Mouse (Mus musculus): ENCODE measurements at regions not wholly inside any gene's neighbourhood (a gene's known extent, or its start where the extent isn't known, plus 50 kb on each side); places are given as distances from the start of the nearest gene placed in this dataset.

DNA sequence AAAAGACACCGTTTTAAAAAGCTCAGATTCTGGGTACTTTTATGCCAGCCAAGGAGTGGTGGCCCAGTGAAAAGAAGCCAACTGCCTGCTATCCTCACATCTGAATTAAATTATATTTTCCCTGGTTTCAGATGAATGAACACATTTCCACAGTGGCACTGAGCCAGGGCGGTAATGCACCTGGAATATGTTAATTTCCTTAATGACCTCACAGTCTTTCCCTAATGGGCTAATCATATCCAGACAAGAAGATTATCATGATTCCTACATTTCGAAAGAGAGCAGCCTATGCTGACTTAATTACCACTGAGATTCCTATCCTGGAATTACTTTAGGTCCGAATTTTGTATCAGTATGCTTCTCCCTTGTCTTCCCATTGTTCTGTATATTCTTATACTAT is 454.3 kb upstream of the Intu start:
- no peak for DNase-seq

DNA sequence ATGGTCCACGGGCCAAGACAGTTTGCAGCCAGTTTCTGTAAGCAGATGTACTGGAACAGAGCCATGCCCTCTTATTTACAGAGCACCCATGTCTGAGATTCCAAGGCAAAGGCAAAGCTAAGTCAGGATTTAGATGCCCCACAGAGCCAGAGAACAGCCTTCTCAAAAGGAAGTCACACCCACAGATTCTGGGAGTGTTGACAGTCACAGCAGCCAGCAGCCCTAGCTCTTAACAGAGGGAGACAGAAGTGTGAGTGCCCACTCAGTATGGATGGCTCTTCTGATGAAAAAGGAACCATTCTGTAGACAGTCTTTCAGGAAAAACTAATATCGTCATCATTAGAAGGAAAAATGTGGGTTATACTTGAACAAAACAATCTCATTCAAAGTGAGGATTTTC is 446.0 kb upstream of the Intu start:
- DNase-seq = no peak

DNA sequence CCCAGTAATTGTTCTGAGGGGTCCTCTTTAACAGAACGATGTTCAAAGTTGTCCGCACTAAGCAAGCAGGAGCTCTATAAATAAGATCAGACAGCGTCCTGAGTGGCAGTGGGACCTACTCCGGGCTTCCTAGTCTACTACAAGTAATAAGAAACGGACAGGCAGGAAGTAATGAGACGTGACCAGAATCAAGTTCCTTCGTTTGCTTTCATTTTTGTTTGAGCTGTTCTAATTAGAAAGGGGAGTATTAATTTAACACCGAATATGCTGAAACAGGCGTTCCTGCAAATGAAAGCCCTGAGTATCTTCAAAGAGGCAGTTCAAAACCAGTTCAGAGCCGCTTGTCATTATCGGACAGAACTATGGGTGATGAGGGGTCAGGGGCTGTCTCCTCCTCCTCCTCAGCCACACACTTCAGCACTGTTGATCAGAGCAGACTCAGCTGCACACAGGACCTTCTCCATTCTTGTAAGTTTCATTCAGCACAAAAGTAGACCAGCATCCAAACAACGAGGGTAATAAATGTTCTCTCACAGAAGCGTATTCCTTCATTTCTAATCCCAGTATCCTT is 439.2 kb upstream of the Intu start:
- no peak for DNase-seq

DNA sequence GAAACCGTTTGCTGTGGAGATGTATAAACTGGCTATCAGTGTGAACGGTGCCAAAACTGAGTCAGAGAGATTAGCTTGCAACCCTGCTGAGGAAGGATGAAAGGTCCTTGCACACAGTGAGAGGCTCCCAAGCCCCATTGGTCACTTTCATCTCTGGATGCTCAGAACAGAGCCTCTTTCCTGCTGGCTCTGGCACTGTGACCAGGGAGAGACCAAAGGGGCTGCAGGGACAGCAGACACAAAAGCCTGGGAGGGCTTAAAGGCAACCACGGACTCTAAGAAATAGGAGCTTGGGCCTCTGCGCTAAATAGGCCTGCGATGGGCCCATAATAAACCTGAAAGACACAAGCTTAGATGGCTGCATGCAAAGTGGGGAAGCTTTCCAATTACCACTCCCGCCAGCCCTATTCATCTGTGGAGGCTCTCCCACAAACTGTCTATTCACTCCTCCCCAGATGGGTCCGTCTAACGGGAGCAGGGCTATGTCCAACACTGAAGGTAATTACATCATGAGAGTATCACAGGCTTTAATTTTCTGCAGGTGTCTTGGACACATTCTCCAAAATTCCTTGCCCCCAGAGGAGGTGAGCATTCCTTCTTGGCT is 438.2 kb upstream of the Intu start:
- DNase-seq = no peak

DNA sequence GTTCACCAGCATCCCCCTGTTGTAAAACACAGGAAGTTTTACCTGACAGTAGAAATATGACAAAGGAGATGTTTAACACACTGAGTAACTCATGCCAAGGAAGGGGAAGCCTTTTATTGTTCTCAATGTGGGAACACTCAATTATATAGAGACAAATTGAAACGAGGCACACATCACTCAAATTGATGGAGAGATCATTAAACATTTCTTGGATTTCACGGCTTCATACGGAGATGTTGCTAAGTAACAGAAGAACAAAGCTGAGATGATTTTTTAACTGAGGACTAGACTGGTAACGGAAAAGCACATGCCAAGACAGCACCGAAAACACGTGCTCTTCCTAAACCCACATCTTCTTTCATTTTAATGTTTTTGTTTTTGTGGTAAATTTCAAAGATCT is 437.0 kb upstream of the Intu start:
- DNase-seq = no peak

DNA sequence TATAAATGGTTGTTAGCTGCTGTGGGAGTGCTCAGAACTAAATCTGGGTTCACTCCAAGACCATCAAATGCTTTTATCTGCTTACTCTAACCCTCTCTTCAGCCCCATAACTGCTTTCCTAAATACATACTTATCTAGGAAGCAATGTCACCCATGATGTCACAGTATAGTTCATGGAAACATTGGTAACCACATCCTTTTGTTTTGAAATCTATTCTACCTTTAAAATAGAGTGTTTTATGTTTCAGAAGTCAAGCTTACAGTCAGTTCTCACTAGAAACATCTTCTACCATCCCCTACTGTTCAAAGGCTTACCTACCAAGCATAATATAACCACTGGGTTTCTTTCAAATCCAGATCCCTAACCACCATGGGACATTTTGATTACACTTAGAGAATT is 436.4 kb upstream of the Intu start:
- no peak for DNase-seq

DNA sequence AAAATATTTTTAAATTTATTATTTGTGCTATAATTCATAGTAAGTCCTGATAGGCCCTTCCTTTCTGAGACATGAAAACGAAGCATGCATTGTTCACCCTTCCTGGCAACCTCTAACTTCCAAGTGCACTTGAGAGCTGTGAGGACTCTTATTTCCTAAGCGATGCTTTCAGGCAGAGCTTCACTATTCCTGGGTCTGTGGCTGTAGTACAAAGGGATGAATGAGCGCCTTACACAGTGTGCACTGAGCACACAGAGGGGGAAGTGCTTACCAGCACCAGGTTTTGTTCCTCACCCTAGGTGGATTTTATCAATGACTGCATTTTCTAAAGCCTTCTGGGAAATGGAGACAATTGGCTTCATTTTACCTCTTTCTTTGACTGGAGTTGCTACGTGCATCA is 428.4 kb upstream of the Intu start:
- DNase-seq = no peak

DNA sequence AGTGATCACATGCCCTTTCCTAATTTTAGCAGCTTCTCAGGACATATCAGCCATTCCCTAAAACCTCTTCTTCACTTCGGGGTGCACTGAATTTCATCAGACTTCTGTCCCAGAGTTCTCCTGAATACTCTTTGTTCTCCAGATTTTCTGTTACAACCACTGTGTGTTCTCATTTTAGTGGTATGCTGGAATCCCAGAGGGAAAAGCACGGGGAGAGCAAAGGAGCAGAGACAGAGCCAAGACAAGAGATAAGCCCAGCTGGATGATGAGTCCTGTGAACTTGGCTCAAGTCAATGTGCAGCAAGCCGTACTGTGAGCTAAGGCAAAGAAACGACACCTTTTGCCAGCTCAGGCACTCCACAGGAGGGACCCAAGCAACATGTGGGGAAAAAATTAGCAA is 416.3 kb upstream of the Intu start:
- DNase-seq = no peak

DNA sequence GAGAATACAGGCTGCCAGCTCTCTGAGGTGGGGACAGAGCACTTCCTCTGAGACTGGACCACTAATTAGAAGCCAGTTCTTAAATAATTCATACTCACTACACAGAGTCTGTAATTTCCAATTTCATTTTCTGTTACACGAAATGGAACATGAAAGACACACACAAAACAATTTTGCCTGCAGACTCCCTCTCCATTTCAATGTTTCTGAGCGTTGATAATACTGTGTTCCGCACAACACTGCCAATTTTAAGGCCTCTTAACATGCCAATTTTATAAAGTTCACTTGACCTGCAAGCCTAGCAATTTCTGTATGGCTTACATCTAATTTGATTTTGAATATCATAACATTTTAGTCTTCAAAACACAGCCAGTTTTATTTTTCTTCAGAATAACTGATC is 412.5 kb upstream of the Intu start:
- no peak for DNase-seq

DNA sequence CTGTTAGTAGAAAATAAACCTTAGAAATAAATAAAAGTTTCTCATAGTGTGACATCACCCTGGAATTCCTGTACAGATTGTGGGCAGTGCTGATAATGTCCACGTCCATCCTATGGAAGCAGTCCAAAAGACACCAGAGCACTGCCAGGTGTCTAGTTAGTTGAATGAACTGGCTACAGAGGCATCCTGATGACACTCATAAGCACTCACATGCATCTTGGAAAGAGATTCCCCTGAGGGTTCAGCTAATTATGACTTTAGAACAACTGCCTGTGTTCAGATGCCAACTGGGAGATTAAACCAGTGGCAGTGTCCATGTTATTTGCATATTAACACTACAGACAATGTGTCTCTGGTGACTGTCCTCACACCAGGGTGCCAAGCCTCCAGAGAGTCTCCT is 411.6 kb upstream of the Intu start:
- no peak for DNase-seq

DNA sequence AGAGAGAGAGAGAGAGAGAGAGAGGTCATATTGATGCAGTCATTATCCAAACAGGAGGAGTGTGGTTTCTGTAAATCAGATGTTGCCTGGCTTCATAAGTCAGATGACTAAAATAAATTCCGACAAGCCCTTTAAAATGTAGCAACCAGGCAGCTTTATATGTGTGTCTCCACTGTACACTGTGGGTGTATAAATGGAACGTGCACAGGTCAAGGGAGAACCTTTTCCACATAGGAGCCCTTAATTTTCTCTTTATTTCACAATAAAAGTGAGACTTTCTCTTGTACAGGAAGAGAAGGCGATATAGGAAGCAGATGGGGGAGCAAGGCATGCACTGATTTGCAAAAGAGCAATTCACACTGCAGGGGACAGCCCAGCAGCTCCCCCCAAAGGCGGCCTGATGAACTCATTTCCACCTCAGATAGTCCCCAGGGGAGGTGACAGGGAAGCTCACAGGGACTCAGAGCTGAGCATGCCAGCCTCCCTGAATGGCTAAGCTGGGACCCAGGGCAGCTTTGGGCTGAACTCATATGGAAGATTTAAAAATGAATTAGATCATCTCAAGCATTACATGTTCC is 410.7 kb upstream of the Intu start:
- DNase-seq = peak; percentile 16

DNA sequence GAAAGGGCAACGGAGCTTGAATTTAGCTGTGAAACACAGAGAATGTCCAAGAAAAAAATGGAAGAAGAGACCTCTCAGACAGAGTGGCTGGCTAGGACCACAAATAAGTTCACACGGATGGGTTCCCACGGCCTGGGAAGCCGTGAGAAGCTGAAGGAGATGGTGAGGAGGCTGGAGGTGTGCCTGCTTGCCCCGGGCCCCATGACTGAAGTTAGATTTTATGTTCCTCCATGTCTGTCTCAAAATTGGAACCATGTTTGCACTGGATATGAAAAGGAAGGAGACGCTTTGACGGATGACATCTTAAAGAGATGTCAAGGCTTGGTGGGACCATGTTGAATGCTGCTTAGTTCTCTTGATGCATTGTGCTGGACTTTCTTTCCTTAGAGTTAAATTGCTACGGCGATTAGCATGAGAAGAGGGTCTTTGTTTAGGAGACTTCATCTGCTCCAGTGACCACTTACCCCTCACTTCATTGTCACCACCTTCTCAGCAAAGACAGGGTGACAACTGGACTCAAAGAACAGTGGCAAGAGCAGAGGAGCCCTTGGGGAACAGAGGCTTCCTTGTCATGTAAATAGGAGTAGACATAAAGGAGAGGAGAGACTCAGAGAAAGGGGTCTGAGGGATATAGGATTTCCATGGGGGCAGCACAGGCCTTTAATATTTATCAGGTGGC is 407.4 kb upstream of the Intu start:
- no peak for DNase-seq

DNA sequence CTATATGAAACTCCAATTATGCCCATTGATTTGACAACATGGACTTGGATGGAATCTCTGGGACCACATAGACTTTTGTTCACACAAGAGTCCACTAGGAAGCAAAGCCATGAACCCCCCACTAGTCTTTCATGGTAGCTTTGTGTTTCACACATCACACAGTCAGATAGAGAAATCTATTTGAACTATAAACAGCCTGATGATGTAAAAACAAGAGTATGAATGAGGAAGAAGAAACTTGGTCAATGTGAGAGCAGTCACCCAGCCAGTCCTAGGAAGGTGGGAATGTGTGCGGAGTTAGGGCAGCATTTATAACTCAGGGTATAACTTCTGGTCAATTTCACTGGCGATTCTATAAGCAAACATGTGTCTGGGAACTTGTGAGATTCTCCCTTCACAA is 404.2 kb upstream of the Intu start:
- DNase-seq = no peak

DNA sequence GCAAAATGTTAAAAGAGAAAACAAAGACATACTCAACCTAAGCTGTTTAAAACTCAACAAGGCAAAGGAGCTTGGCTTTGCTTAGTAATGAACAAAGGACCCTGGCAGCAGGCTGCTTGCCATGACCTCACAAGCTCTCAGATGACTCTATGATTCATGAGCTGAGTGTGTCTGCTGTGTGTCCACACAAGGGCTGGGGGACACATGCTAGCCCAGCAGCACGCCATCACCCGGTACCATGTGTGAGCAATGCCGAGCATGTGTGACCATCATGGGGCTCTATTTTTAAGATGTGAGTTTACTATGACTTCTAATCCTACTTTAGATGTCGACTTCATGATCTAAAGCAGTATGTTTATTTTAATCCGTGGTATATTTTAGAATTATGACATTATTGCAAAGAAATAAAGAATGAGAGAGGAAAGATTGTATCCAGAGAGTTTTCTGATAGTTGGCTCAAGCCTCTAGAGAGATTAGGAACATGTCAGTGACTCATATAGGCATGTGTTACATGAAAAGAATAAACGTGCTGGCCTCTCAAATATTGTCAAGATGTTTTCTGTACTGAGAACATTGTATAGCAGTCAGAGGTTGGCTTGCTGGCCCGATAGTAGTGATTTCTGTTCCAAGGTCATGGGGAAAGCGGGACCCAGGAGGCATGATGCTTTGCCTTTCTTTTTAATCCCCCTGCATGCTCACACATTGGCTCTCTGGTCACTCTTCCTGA is 400.1 kb upstream of the Intu start:
- DNase-seq = peak; percentile 30

DNA sequence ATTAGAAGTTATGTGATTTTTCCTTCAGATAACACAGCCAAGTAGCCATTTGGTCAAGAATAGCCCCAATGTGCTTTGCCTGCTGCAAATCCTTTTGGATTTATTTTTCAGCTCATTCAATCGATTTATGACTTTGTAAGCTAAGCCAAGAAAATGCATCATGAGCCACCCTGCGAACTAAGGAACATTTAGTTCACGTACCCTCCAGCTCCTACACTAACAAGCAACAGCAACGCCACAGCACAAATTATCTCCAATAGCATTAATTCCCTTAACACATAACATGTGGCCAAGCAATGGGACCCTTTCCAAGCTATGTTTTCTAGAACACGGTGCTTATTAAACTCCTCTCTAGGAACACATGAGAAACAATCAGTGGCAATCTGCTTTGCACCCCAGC is 392.4 kb upstream of the Intu start:
- DNase-seq = no peak

DNA sequence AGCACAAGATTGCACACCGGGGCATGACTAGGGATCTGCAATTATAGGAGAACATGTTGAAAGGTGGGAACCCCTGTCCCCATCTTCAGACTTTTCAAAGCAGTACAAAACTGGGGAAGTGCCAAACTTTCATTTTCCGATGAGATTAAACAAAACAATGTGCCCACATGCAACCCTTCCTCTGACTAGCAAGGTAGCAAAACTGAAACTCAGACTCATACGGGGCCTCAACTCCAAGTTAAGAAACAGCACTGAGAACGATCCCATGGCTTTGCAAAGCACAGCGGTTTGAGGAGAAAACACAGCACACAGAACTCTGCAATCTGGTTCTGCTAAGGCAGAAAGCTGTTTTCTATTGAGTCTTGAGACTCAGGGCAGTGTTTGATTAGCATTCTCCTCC is 388.9 kb upstream of the Intu start:
- DNase-seq = no peak

DNA sequence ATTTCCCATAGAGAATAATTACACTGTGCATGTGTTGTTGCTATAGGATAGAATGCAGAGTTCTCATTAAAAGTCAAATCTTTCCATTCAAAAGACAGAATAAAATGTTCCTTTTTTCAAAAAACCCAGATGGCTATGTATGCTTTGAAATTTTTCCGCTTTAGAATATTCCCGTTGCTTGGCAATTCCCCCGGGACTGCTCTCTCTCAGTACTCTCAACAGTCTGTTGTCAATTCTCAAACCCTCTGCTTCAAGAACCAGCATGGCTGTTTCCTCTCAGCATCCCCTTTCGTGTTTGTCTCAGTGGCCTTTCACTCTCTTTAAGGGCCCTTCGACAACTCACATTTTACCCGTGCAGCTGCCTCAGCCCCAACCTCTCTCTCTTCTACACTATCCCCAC is 372.5 kb upstream of the Intu start:
- no peak for DNase-seq

DNA sequence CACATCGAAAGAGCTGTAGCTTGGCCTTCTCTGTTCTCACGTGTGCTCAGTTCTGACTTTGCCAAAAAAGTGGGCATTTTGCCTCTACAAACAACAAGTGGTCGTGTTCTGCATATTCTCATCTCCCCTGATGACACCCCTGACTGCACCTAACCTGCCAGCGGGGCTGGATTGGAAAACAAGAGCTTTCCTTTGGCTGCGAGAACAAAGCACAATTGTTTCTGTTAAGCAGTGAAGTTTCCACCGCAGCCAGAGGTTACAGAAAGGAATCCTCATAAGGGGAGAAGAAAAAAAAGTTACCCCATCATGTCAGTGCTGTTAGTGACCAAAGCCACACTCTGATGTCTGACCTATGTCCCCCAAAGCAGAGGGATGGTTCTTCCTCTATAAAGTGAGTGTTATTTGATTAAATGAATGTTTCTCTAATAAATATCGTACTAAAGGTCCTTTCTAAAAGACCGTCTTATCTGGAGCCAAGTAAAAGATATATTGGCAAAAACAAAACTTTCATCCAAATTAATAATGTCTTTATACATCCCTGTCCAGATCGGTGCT is 371.4 kb upstream of the Intu start:
- no peak for DNase-seq

DNA sequence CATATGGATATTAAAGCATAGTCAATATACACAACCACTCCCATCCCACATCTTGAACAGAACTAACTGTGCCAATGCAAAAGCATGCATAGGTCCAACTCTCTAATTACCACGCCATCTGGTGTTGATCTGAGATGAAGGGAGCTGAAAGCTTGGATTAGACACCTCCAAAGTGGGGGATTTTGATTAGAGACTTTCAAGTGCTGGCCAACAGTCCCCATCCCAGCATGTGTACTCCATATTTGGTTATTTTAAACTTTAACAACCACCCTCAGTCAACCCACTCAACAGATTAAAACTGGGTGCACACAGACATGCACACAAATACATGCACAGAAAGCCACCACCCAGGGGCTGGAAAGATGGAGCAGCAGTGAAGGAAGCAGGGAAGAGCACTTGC is 366.9 kb upstream of the Intu start:
- no peak for DNase-seq

DNA sequence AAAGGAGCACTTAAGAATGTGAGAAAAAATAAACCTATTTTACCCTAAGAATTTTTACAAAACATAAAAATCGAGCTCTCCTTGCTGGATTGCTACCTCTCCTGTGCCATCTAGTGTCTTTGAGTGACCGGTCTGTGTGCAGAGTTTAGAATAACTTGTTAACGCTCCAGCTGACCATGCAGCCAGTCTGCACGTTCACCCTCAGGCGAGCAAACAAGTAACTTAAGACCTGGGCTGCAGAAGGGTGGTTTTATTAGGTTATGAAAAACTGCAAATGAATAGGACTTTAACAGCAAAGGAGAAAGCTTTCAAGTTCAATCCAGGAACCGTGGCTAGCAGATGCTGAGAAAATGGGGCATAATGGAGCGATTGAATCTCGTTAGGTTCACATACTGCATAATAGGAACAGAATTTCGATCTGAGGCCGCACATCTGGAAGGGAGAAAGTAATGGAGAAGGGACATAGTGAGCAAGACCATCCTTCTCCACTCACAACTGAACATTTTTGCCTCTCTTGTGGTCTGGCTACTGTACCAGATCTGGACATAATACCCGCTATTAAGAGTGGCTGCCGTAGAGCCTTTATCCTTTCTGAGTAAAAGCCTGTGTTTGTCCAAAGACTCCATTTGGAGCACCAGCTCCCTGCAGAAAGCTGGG is 363.0 kb upstream of the Intu start:
- no peak for DNase-seq

DNA sequence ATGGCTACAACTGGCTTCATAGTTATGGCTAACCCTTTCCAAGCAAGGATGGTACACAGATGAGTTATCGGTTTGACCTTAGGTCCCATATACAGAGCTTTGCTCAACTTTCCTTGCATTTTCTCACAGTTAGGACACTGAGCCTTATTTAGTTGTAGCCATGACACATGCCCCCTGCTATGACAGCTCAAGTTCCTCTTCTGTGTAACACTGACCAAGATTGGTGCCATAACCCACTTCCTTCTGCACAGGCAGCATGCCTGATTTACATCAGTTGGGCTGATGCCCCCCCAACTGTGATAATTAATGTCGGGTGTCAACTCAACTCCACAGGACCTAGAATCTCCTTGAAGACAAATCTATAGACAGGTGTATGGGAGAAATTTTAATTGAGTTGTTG is 361.5 kb upstream of the Intu start:
- DNase-seq = no peak

DNA sequence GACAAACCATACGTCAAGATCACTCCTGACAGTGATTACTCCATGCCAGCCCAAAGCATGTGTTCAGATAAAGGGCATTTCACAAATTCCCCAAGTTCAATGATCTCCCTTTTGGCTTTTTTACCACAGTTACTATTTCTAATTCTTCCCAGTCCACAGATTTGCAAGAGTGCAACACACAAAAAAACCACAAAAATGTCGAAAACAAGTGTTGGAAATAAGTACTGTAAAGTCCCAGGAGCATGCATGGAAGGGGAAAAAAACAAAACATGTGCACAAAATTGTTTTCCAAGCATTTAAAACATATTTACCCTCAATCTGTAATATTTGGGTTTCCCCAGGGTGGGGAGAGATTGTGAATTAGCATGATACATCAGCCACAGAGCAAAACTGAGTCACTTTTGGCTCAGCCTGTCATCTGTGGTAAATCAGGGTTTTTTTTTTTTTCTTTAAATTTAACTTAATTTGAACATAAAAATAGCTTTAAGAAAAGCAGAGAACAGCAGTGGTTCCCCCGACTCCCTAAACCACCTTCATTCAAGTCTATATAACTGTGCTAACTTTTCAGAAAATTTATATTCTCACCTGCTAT is 351.3 kb upstream of the Intu start:
- DNase-seq = no peak

Data from adrenal gland, adult 2 months (tissue).